Mouse (Mus musculus): ENCODE results near the gene Rhbdf2. TPM values are rescaled to one million over a fixed set of nuclear protein-coding genes. Genes with fewer than 3 reads are reported as not detected.

Gene Rhbdf2
- total RNA-seq, 2 experiments from 2014 or later: 2.3 to 2.8 TPM

DNA sequence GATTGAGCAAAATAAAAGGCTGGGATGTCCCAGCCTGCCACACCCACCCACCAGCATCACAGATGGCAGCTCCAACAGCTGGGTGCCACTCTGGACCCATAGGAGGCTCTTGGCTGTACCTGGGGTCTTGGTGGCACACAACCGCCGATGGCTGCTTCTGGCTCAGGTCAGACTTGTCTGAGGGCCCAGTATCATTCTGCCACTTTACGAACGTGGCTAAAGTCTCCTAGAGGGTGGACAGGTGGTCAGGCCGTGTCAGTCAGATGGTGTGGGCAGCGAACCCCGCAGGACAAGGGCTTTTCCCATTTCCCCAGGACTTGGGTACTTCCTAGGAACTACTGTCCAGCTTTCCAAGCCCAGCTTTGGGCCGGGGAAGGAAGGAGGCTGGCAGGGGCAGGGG is 25.7 kb downstream of the Rhbdf2 start:
- ATAC-seq (replicated peaks; ENCODE audit: low FRiP score, poor library complexity, severe bottlenecking): no peak

DNA sequence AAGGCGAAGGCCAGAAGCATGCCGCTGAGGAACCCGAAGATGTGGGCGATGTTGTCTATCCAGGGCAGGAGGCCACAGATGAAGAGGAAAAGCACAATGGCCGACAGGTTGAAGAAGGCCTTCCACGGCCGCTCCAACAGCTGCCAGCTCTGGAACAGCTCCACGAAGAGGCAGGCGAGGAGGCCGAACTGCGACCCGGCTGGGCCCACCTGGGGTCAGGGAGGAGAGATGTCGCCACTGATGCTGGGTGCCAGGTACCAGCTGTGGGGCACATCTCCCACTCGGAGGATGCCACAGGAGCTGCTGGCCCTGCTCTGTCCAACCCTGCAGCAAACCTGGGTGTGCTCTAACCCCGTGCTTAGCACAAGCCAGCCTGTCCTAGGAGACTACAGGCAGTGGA is 27.6 kb downstream of the Rhbdf2 start:
- no peak for ATAC-seq (replicated peaks; ENCODE audit: low FRiP score, poor library complexity, severe bottlenecking)

DNA sequence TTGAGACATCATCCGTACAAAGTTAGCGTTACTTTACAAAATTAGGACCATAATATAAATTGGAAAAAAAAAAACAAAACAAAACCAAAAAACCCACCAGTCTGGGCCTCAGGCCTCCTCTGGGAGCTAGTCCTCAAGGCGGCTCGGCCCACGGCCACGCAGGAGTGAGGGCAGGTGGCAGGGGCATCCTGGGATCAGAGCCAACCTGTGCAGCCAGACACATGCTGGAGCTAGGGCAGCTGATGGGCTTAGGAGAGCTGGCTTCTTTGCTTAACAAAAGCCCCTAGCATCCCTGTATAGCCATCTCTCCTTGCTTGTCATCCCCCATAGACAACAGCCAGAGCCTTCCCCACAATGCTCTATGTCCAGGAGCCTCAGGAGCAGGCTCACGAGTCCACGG is 28.6 kb downstream of the Rhbdf2 start:
- ATAC-seq (replicated peaks; ENCODE audit: low FRiP score, poor library complexity, severe bottlenecking): no peak

DNA sequence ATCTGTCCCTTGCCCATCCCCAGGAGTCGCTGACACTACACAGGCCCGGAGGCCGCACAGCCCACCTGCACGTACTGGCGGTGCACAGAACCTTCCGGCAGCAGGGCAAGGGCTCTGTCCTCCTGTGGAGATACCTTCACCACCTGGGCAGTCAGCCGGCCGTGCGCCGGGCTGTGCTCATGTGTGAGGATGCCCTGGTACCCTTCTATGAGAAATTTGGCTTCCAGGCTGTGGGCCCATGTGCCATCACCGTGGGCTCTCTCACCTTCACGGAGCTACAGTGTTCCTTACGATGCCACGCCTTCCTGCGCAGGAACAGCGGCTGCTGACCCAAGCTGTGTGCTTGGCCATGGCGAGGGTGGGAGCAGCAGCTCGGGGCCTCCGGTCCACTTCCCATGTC is 30.1 kb downstream of the Rhbdf2 start:
- no peak for ATAC-seq (replicated peaks; ENCODE audit: low FRiP score, poor library complexity, severe bottlenecking)

DNA sequence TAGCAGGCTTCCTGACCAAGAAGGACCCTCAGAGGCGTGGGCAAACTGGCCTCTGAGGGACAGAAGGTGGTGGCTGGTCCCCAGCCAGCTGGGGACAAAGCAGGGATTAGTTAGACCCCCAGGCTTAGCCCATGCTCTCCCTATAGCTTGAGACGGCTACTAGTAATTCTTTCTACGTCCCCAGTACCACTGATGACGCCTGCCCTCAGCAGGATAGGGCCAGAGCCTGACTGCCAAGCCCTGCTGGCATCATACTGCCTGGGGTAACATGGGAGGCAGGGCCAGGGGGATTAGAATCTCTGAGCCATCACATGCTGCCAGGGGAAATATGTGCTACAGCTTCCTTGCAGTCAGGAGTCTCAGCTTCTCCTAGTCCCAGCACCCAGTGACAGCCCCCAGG is 33.5 kb downstream of the Rhbdf2 start:
- no peak for ATAC-seq (replicated peaks; ENCODE audit: low FRiP score, poor library complexity, severe bottlenecking)

DNA sequence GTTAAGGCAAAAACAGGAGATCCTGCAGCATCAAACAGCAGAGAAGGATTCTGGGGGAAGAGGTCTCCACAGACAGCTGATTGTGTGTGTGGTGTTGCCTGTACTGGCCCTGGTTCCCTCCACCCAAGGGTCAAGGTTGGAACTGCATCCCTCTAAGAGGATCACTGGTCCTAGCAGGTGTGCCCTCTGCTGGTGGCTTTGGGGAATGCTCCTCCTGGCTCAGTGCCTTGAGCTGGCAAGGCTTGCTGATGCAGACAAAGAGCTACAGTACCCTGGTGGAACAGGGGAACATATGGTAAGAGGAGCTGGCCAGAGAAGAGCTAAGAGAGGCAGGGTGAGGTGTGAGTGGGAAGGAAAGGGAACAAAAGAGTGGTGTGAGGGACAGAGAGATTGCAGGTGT is 34.4 kb downstream of the Rhbdf2 start:
- ATAC-seq (replicated peaks; ENCODE audit: low FRiP score, poor library complexity, severe bottlenecking): peak; percentile 89

DNA sequence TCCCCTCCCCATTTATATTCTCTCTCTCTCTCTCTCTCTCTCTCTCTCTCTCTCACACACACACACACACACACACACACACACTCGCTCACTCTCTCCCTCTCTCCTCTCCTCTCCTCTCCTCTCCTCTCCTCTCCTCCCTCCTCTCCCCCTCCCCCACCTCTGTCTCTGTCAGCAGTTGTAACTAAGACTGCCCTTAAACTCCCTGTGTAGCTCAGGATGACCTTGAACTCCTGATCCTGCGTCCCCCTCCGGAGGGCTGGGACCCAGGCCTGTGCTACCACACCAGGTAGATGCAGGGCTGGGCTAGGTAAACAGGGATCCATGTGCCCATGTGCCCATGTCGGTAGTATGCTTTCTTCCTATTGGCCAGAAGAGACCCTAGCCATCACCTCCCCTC is 35.2 kb downstream of the Rhbdf2 start:
- ATAC-seq (replicated peaks; ENCODE audit: low FRiP score, poor library complexity, severe bottlenecking): no peak

DNA sequence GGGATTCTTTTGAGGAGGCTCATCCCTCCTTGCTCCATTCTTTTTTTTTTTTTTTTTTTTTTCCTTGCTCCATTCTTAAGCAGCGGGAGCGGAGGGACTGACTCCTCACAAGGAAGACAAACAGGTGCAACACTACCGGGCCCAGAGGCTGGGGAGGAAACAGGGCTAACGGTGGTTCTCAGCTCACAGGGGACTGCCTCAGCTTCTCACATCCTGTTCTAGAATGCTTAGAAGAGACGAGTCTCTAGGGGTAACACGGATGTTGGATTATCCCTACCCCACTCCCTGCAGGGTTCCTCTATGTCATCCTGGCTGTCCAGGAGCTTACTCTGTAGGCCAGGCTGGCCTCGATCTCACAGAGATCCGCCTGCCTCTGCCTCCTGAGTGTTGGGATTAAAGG is 37.2 kb downstream of the Rhbdf2 start:
- no peak for ATAC-seq (replicated peaks; ENCODE audit: low FRiP score, poor library complexity, severe bottlenecking)

DNA sequence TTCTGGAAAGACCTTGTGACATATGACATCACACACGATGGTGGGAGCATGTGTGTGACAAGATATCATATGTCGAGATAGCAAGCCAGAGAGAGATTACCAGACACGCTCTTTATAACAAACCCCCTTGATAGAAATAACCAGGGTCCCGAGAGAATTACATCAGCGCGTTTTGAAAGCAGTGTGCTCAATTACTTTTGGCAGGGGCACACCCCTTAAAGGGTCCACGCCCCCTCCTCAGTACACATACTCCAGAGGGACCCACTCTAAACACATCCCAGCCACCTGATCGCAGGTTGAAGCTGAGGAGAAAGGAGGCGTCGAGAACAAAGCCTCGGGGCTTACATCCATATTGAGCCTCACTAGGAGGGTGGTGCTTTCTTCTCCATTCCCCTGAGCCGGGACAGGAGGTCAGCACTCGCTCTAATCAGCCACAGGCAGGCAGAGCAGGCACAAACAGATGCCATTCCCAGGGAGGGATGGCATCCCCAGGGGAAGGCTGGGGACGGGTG is 37.7 kb downstream of the Rhbdf2 start:
- ATAC-seq (replicated peaks; ENCODE audit: low FRiP score, poor library complexity, severe bottlenecking): no peak

DNA sequence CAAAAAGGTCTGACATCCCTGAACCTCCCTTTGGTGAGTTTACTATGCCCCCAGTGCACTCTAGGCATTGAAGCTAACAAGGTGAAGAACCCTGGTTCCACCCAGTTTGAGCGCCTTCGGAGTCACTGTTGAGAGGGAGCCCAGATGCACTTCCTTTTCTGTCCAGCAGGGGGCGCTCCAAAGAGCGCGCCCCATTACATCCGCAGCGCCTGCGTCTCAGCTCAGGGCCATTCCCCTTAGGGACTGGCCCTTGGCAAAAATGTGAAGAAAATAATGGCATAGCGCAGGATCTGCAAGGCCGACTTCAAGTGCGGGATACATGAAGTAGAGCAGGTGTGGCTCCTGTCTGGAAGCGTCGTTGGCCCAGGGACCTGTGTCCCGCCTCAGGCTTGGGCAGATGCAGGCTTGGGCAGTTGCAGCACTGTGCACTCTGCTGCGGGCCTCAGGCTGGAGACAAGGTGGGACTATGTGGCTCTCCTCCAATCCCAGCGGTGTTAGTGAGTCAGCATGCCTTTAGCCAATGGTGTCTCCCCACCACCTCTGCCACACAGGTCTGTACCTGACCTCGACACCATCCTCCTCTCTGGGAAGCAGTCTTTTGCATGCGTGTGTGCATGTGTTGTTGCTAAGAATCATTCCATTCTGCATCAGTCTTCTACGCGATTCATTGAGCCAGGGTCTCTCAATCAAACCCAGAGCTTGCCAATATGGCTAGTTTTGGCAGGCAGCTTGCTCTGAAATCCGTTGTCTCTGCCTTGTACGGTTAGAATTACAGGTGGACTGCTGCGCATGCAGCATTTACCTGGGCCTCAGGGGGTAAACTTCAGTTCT is 39.8 kb downstream of the Rhbdf2 start:
- ATAC-seq (replicated peaks; ENCODE audit: low FRiP score, poor library complexity, severe bottlenecking): peak; percentile 80

DNA sequence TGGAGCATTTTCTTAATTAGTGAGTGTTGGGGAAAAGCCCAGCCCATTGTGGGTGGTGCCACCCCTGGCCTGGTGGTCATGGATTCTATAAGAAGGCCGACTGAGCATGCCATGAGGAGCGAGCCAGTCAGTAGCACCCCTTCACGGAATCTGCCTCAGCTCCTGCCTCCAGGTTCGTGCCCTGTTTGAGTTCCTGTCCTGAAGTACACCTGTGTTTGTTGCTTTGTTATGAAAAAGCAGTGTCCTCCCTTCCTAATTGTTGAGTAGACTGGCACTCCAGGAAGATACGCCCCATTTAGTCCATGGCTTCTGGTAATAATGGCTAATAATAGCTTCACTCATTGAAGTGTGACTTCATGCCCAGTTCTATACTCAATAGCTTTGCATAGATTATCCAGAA is 40.5 kb downstream of the Rhbdf2 start, which contains the start of gene Aanat:
Gene Aanat (plus strand): TSS at position 123 of the 400 bp plus-strand sequence.
- no peak for ATAC-seq (replicated peaks; ENCODE audit: low FRiP score, poor library complexity, severe bottlenecking)

DNA sequence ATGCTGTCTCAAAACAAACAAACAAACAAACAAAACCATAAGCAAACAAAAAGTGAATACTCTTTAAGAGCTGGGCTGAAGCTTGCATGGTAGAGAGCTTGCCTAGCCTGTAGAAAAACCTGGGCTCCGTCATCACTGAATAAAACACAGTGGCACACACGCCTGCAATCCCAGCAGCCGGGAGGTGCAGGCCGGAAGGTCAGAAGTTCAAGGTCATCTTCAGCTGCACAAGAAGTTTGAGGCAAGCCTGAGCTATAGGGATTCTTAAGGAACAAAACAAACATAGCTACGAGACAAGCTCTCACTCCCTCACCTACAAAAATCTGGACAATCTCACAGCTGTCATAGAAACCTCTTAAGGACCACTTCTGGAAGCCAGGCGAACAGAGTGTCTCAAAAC is 41.1 kb downstream of the Rhbdf2 start:
- ATAC-seq (replicated peaks; ENCODE audit: low FRiP score, poor library complexity, severe bottlenecking): no peak

DNA sequence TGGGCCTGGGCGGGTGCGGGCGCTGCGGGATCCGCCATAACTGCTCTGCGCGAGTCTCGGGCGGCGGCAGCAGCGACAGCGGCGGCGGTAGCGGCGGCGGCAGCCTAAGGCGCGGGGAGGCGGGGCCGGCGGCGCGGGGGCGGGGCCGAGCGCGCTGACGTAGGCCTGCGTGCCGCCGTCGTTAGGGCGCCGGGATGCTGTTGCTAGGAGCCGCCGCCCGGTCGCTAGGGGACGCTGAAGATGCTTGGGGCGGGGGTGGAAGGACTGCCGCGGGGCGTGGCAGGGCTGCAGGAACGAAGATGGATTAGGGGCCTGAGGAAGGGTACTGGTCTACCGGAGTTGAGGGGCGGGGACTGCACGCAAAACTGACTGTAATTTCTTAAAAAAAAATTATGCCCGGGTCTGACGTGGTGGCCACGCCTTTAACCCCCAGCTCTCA is 45.4 kb downstream of the Rhbdf2 start, which contains the start of gene Ube2o:
Gene Ube2o (minus strand): TSS at position 72 of the 439 bp plus-strand sequence.
- ATAC-seq (replicated peaks; ENCODE audit: low FRiP score, poor library complexity, severe bottlenecking): peak; percentile 75

DNA sequence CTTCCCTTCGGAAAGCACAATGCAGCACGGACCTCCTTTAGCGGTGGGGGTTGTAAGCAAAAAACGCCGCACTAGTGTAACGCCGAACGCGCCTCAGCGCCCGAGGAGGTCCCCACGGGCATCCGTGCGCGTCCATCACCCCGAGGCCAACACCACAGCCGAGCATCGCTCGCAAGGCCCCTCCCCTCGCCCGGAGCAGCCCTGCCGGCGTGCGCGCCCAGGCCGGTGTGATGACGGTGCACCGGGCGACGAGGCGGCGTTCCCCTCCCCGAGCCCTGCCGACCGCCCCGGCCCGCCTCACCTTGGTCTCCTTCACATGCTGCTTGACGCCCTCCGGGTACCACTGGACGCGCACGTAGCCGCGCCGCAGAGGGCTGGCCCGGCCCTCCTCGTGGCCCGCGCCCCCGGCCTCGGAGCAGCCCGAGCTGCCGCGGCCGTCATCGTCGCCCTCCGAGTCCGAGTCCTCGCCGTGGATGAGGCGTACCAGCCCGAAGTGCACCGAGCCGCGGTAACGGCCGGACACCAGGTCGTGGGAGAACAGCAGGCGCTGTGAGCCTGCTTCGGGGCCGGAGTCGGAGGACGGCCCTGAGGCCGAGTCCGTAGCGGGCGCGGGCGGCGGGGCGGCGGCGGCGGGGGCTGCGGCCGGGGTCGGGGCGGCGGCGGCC is 46.0 kb downstream of the Rhbdf2 start:
- peak; percentile 67 for ATAC-seq (replicated peaks; ENCODE audit: low FRiP score, poor library complexity, severe bottlenecking)

DNA sequence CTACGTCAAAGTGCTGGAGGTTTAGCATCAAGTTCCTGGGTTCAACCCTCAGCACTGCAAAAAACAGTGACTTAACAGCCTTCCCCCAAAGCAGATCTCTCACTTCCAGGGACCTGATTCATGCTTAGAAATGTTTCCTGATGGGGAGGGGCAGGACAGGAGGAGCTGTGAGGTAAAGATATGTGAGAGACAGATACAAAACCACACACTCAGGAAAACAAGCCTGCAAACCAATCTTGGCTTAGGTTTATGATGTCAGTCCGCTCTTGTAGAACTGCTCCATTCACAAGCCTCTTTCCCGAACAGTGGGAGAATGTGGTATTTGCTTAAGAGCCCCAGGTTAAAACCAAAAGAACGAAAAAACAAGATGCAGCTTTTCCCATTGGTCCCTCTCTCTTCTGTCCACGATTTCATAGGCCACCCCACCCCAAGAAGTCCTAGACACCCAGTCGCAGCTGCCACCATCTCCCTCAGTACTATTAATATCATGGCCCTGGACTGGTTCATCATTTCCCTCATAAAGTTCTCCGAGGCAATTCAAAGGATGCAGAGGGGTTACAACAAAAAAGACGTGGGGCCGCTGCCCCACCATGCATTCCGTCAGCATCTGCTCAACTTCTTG is 46.7 kb downstream of the Rhbdf2 start:
- peak; percentile 77 for ATAC-seq (replicated peaks; ENCODE audit: low FRiP score, poor library complexity, severe bottlenecking)

DNA sequence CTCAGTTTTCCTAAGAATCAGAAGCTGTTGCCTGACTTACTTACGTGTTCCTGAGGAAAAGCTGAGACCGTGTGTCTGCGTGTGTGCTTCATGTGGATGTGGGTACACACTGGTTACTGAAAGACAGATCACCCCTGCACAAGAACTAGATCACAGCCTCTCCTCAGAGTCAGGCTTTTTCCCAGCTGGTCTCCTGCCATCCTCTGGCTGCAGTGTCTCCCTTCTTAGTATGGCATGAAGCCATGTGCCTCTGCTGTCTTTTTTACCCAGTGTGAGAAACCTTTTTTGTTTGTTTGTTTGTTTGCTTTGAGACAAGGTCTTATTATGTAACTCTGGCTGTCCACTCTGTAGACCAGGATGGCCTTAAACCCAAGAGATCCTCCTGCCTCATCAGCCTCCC is 47.5 kb downstream of the Rhbdf2 start:
- ATAC-seq (replicated peaks; ENCODE audit: low FRiP score, poor library complexity, severe bottlenecking): no peak

DNA sequence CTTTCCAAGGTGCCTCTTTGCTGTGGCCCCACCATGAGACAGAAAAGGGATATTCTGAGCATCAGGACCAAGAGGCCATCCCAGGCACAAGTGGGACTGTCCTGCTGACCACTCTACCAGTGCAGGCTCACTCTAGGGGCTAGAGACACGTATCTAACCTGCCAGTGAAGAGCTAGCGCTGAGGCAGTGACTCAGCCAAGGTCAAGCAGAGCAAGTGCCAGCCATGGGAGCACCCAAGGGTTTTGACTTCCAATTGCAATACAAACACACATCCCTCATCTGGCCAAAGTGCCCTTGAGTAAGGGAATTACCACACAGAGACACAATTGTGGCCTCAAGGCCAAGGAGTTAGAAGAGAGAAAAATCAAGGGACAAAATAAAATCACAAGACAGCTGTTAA is 51.4 kb downstream of the Rhbdf2 start:
- ATAC-seq (replicated peaks; ENCODE audit: low FRiP score, poor library complexity, severe bottlenecking): no peak

DNA sequence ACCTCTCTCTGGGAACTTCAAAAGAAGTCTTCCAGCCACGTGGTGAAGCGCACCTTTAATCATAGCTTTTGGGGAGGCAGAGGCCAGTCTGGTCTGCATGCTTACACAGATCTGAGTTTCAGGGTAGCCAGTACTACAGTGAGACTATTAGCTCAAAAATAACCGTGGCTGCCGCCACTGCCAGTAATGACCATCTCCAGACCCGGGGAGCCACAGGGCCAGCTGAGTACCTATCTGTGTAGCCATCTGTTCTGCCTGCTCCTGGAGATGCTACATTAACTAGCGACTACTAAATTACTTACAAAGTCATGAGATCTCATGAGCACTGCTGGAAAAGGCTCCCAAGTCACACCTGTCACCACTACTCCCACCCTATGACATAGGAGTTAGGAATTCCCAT is 51.8 kb downstream of the Rhbdf2 start:
- no peak for ATAC-seq (replicated peaks; ENCODE audit: low FRiP score, poor library complexity, severe bottlenecking)

DNA sequence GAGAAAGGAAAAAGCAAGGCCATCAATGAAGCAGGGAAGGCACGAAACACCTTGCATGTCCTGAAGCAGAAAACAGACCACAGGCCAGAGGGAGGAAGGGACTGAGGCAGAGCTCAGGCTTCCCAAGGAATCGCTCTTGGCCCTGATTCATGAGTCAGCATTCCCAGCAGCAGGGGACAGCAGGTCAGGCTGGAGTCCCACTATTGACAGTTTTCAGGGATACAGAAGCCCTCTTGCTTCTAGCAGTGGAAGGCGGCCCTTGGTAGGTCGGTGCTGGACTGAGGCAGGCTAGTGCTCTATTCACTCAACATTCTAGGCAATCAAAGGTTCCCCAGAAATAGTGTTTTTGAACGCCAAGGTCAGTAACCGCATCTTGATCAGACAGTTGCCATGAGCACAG is 52.3 kb downstream of the Rhbdf2 start:
- ATAC-seq (replicated peaks; ENCODE audit: low FRiP score, poor library complexity, severe bottlenecking): no peak

DNA sequence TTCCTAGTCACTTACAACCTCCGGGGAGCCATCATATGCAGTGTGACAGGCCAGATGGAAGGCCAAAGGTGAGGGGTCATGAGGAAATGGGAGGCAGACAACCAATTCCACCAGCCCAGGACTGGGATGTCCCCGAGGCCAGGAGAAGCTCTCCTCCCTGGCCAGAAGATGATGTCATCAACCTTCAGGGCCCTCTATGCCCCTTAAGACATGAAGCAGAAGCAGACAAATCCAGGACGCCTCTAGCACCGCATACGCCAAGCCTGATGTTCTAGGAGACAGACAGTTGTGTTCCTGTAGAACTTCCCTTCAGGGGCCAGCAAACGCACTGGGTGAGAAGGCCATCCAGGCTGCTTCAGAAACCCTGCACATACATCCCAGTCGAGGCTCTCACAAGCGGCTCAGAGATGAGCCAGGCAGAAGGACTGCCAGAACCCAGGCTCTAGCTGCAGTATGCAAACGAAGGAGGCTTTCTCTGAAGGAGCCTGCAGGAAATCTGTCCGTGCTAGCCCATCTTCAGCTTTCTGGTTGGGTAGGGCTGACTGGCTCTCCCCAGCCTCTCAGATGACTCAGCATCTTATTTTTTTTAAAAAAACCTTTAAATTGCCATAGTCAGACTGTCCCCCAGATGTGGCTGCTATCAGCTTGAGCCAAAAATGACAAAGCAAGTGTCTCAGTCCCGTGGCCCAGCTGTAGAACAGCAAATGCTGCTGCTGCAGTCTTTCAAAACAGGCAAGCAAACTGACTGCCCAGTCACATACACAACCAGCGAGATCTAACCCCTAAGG is 53.9 kb downstream of the Rhbdf2 start:
- ATAC-seq (replicated peaks; ENCODE audit: low FRiP score, poor library complexity, severe bottlenecking): peak; percentile 67

All from erythroblast, adult 5-6 weeks (primary cell).